Mouse (Mus musculus) left cerebral cortex, adult 8-10 months (tissue): Measurements from ENCODE around the gene Lzts2. TPM values are rescaled to one million over a fixed set of nuclear protein-coding genes. Genes with fewer than 3 reads are reported as not detected.

Experiments
- total RNA-seq, 4 experiments: library from RNA; stranded (reverse); gene quantifications; 2 replicates each; pipeline ENCODE4 v1.2.4; 2022

Gene Lzts2
- total RNA-seq, 4 experiments from 2014 or later = 40.8 to 44.6 (median 43.3) TPM

Other genes with a start within 250 kb of the Lzts2 start
- 10 to 100 TPM; 35.1 to 40.0 (median 37.9) TPM for gene Slf2, start 83.3 kb upstream of the Lzts2 start, total RNA-seq
- gene Sema4g, start 25.3 kb upstream of the Lzts2 start, total RNA-seq = 10 to 100 TPM; 16.9 to 22.5 (median 20.0) TPM
- gene Twnk, start 8.8 kb upstream of the Lzts2 start, total RNA-seq = 10 to 100 TPM; 13.2 to 15.1 (median 14.2) TPM
- 10 to 100 TPM; 37.3 to 43.8 (median 39.8) TPM for gene Mrpl43, start 8.0 kb upstream of the Lzts2 start, total RNA-seq
- 1 to 10 TPM; 5.5 to 6.2 (median 5.7) TPM for gene Pdzd7, start 31.3 kb downstream of the Lzts2 start, total RNA-seq
- 100 to 1,000 TPM; 111 to 132 (median 121) TPM for gene Sfxn3, start 33.1 kb downstream of the Lzts2 start, total RNA-seq
- gene Kazald1, start 60.8 kb downstream of the Lzts2 start, total RNA-seq = 1 to 10 TPM; 5.1 to 7.0 (median 5.7) TPM
- gene Tlx1, start 136.3 kb downstream of the Lzts2 start, total RNA-seq = not detected
- gene Lbx1, start 221.4 kb downstream of the Lzts2 start, total RNA-seq = not detected